Mouse (Mus musculus) spleen, adult 2 months (tissue): ENCODE data around the gene Nfkbiz.

Source experiments
- CTCF ChIP-seq: fragments of 200-500 bp; IDR thresholded peaks from 2 replicates; pipeline ENCODE4 v1.5.1; 2011; ENCODE audit warnings: mild to moderate bottlenecking, inconsistent platforms; ENCODE audit not compliant: insufficient read depth, insufficient read length, insufficient replicate concordance; ENCODE audit errors: extremely low read depth
- POLR2A ChIP-seq: fragments of 200-500 bp; IDR thresholded peaks from 2 replicates; pipeline ENCODE4 v1.6.1; 2011; ENCODE audit warnings: low read depth, low read length, inconsistent platforms

- TF ChIP-seq CTCF, result no peak
- no peak for TF ChIP-seq POLR2A
Observed at GRCm38 (mm10) chr16:55781809-55782208, 56.9 kb downstream of the Nfkbiz start.
